Mouse (Mus musculus) stomach, embryonic 15.5 days (tissue): Measurements from ENCODE around the gene Ifitm10. TPM values are rescaled to one million over a fixed set of nuclear protein-coding genes. Genes with fewer than 3 reads are reported as not detected.
A peak's percentile ranks its signal among the peaks of the same experiment; 100 is the strongest.
"Not testable (repeated sequence)": the region's sequence is repeated elsewhere in the genome, so short reads cannot be mapped to it uniquely, and the experiment has no call there.

ENCODE experiments used
- ATAC-seq: fragments of 200-750 bp; cut with Nextera tagmentation; 2 replicates; pipeline ENCODE4 v1.8.0; 2017; ENCODE audit warnings: low read depth, moderate number of reproducible peaks, moderate TSS enrichment; ENCODE audit not compliant: insufficient read depth, low FRiP score
- H3K27ac ChIP-seq: fragments of 300-500 bp; sonication (generic); 2 replicates; pipeline ENCODE4 v1.5.1; 2015; ENCODE audit warnings: mild to moderate bottlenecking, inconsistent platforms
- H3K27me3 ChIP-seq: fragments of 300-500 bp; sonication (generic); replicated peaks from 2 replicates; pipeline ENCODE4 v1.6.1; 2015; ENCODE audit warnings: inconsistent platforms
- H3K36me3 ChIP-seq: fragments of 300-500 bp; sonication (generic); 2 replicates; pipeline ENCODE4 v1.6.1; 2015; ENCODE audit warnings: inconsistent platforms
- H3K4me1 ChIP-seq: fragments of 300-500 bp; sonication (generic); 2 replicates; pipeline ENCODE4 v1.6.1; 2015; ENCODE audit warnings: inconsistent platforms
- H3K4me2 ChIP-seq: fragments of 300-500 bp; sonication (generic); 2 replicates; pipeline ENCODE4 v1.6.1; 2015; ENCODE audit warnings: mild to moderate bottlenecking, inconsistent platforms
- H3K4me3 ChIP-seq: fragments of 300-500 bp; sonication (generic); replicated peaks from 2 replicates; pipeline ENCODE4 v1.5.1; 2015; ENCODE audit warnings: inconsistent platforms
- H3K9ac ChIP-seq: fragments of 300-500 bp; sonication (generic); 2 replicates; pipeline ENCODE4 v1.6.1; 2015; ENCODE audit warnings: inconsistent platforms
- H3K9me3 ChIP-seq: fragments of 300-500 bp; sonication (generic); 2 replicates; pipeline ENCODE4 v1.6.1; 2016; ENCODE audit warnings: inconsistent platforms
- WGBS: fragments of 180-500 bp; shearing (Covaris S2); methylation state at CpG from one replicate; pipeline ENCODE4 v1.1.7; 2015; 5-methylcytosine and 5-hydroxymethylcytosine counted together
- polyA plus RNA-seq: library from polyadenylated mRNA; unstranded; fragments of >200 nt; fragmentation: Nextera tagmentation; extraction: Ambion mirVana; gene quantifications from 2 replicates; pipeline ENCODE4 v1.2.1, GENCODE M21; 2015

The Ifitm10 gene
- polyA plus RNA-seq, 1 experiment from 2014 or later, result 2.8 TPM

- not testable (repeated sequence) for H3K36me3 ChIP-seq, ATAC-seq, H3K4me1 ChIP-seq, H3K27ac ChIP-seq, H3K9ac ChIP-seq, H3K4me3 ChIP-seq, H3K9me3 ChIP-seq, H3K27me3 ChIP-seq, H3K4me2 ChIP-seq
- whole genome bisulfite sequencing, result 57% methylated on average over 2 of the region's 2 CpGs
Observed at GRCm38 (mm10) chr7:142282847-142283246, 90.7 kb downstream of the Ifitm10 start.

- not testable (repeated sequence) for H3K4me3 ChIP-seq, ATAC-seq, H3K4me2 ChIP-seq, H3K27ac ChIP-seq, H3K4me1 ChIP-seq, H3K9ac ChIP-seq, H3K9me3 ChIP-seq, H3K36me3 ChIP-seq, H3K27me3 ChIP-seq
- WGBS, result 70% methylated on average over 1 of the region's 1 CpGs
Observed at GRCm38 (mm10) chr7:142279291-142279690, 94.3 kb downstream of the Ifitm10 start.

GRCm38 (mm10) chr7:142278183-142278582 lies 95.4 kb downstream of the Ifitm10 start:
- not testable (repeated sequence) for H3K9me3 ChIP-seq, H3K27ac ChIP-seq, H3K4me1 ChIP-seq, H3K4me3 ChIP-seq, H3K36me3 ChIP-seq, H3K27me3 ChIP-seq, H3K4me2 ChIP-seq, H3K9ac ChIP-seq
- 0% methylated on average over 3 of the region's 3 CpGs for WGBS
- ATAC-seq, result 0 out of 2 replicates have a peak, but pooled peaks have one; percentile 43

Other genes starting within 250 kb of the Ifitm10 start
- gene Gm39115, start 237.7 kb downstream of the Ifitm10 start, polyA plus RNA-seq, result not detected in 2 replicates
- not detected in 2 replicates for gene Gm45337, start 229.1 kb downstream of the Ifitm10 start, polyA plus RNA-seq
- not detected in 2 replicates for gene Gm29735, start 216.6 kb downstream of the Ifitm10 start, polyA plus RNA-seq
- gene Gm4553, start 208.0 kb downstream of the Ifitm10 start, polyA plus RNA-seq, result not detected in 2 replicates
- gene Krtap5-2, start 197.7 kb downstream of the Ifitm10 start, polyA plus RNA-seq, result not detected in 2 replicates
- not detected in 2 replicates for gene Gm10153, start 183.4 kb downstream of the Ifitm10 start, polyA plus RNA-seq
- not detected in 2 replicates for gene Krtap5-3, start 172.4 kb downstream of the Ifitm10 start, polyA plus RNA-seq
- gene Gm7579, start 161.9 kb downstream of the Ifitm10 start, polyA plus RNA-seq, result not detected in 2 replicates
- gene Krtap5-5, start 143.8 kb downstream of the Ifitm10 start, polyA plus RNA-seq, result not detected in 2 replicates
- gene Gm40460, start 132.7 kb downstream of the Ifitm10 start, polyA plus RNA-seq, result not detected in 2 replicates
- not detected in 2 replicates for gene Gm2431, start 115.4 kb downstream of the Ifitm10 start, polyA plus RNA-seq
- gene Gm4559, start 99.4 kb downstream of the Ifitm10 start, polyA plus RNA-seq, result not detected in 2 replicates
- not detected in 2 replicates for gene Krtap5-1, start 76.6 kb downstream of the Ifitm10 start, polyA plus RNA-seq
- not detected in 2 replicates for gene Krtap5-4, start 70.2 kb downstream of the Ifitm10 start, polyA plus RNA-seq
- 0.58 TPM in 1 of 2 replicates, not detected in the other for gene Gm49369, start 8.9 kb upstream of the Ifitm10 start, polyA plus RNA-seq
- gene Ctsd, start 14.3 kb upstream of the Ifitm10 start, polyA plus RNA-seq, result 308 and 323 TPM in 2 replicates
- gene Syt8, start 61.1 kb upstream of the Ifitm10 start, polyA plus RNA-seq, result 13.2 and 19.6 TPM in 2 replicates
- gene Tnni2, start 68.1 kb upstream of the Ifitm10 start, polyA plus RNA-seq, result 10.4 and 13.3 TPM in 2 replicates
- gene Lsp1, start 87.1 kb upstream of the Ifitm10 start, polyA plus RNA-seq, result 196 and 211 TPM in 2 replicates
- gene Tnnt3, start 125.1 kb upstream of the Ifitm10 start, polyA plus RNA-seq, result 4.6 and 11.8 TPM in 2 replicates
- 21.9 and 26.2 TPM in 2 replicates for gene Mrpl23, start 158.9 kb upstream of the Ifitm10 start, polyA plus RNA-seq